Mouse (Mus musculus) hindbrain, embryonic 11.5 days (tissue): ENCODE results near the gene Zfhx2. TPM values are rescaled to one million over a fixed set of nuclear protein-coding genes. Genes with fewer than 3 reads are reported as not detected.

ENCODE experiments used
- ATAC-seq: fragments of 200-750 bp; cut with Nextera tagmentation; 2 replicates; pipeline ENCODE4 v1.8.0; 2017; ENCODE audit warnings: mild to moderate bottlenecking, moderate TSS enrichment, moderate library complexity; ENCODE audit not compliant: low FRiP score
- DNase-seq: peaks from one replicate; pipeline ENCODE4 v3.0.0-alpha.2; 2015; ENCODE audit warnings: low spot score
- H3K27ac ChIP-seq: fragments of 300-500 bp; sonication (generic); 2 replicates; pipeline ENCODE4 v1.5.1; 2014; ENCODE audit warnings: mild to moderate bottlenecking, low read depth, low read length
- H3K27me3 ChIP-seq: fragments of 300-500 bp; sonication (generic); 2 replicates; pipeline ENCODE4 v1.6.1; 2014; ENCODE audit warnings: mild to moderate bottlenecking, low read length, moderate library complexity, mixed read lengths; ENCODE audit not compliant: control insufficient read depth, insufficient read depth
- H3K36me3 ChIP-seq: fragments of 300-500 bp; sonication (generic); 2 replicates; pipeline ENCODE4 v1.6.1; 2014; ENCODE audit warnings: mild to moderate bottlenecking, low read length, moderate library complexity, mixed read lengths; ENCODE audit not compliant: control insufficient read depth, insufficient read depth
- H3K4me1 ChIP-seq: fragments of 300-500 bp; sonication (generic); replicated peaks from 2 replicates; pipeline ENCODE4 v1.6.1; 2014; ENCODE audit warnings: low read length, mixed read lengths; ENCODE audit not compliant: control insufficient read depth, insufficient read depth
- H3K4me2 ChIP-seq: fragments of 300-500 bp; sonication (generic); replicated peaks from 2 replicates; pipeline ENCODE4 v1.6.1; 2014; ENCODE audit warnings: mild to moderate bottlenecking, low read depth, low read length
- H3K4me3 ChIP-seq: fragments of 300-500 bp; sonication (generic); 2 replicates; pipeline ENCODE4 v1.5.1; 2014; ENCODE audit warnings: low read depth, low read length
- H3K9ac ChIP-seq: fragments of 300-500 bp; sonication (generic); 2 replicates; pipeline ENCODE4 v1.6.1; 2014; ENCODE audit warnings: low read depth, low read length
- H3K9me3 ChIP-seq: fragments of 300-500 bp; sonication (generic); 2 replicates; pipeline ENCODE4 v1.6.1; 2016; ENCODE audit warnings: low read length; ENCODE audit not compliant: control insufficient read depth
- WGBS: fragments of 180-500 bp; shearing (Covaris S2); extraction: QIAGEN DNeasy Blood & Tissue Kit; methylation state at CpG from one replicate; pipeline ENCODE4 v1.1.7; 2014; 5-methylcytosine and 5-hydroxymethylcytosine counted together
- polyA plus RNA-seq: library from polyadenylated mRNA; unstranded; fragments of >200 nt; fragmentation: Nextera tagmentation; extraction: Ambion mirVana; gene quantifications from 2 replicates; pipeline ENCODE4 v1.2.1, GENCODE M21; 2014

Gene Zfhx2
- polyA plus RNA-seq, result 16.1 and 20.8 TPM in 2 replicates

- Histone ChIP-seq H3K36me3 (no peaks in the 10 kb centered on the region), H3K27ac (peak within 1 kb of the TSS; percentile 73), H3K9ac (peak within 1 kb of the TSS; percentile 94), H3K4me1 (peaks cover 7% of the 10 kb centered on the region; the same call in 1 of the 2 replicates), H3K4me2 (peak within 1 kb of the TSS; percentile 53), H3K27me3 (no peaks in the 10 kb centered on the region), H3K9me3 (no peaks in the 10 kb centered on the region), H3K4me3 (peak within 1 kb of the TSS; percentile 74)
- ATAC-seq (peak; percentile 92), DNase-seq (peak; percentile 96)
- under 1% methylated on average over 34 of the region's 34 CpGs for WGBS
Measured at GRCm38 (mm10) chr14:55092011-55092577, at the start of gene Zfhx2. Gene Zfhx2 (minus strand): TSS chr14:55092324.

- Histone ChIP-seq H3K4me2 (no peak overlapping the region), H3K4me1 (no peaks in the 10 kb centered on the region), H3K36me3 (no peaks in the 10 kb centered on the region), H3K27ac (no peak overlapping the region), H3K9me3 (no peaks in the 10 kb centered on the region), H3K4me3 (no peak overlapping the region), H3K27me3 (no peaks in the 10 kb centered on the region), H3K9ac (no peak overlapping the region)
- DNase-seq (no peak), ATAC-seq (no peak)
- 42% methylated on average over 7 of the region's 7 CpGs for WGBS
Measured at GRCm38 (mm10) chr14:55139313-55139712, 47.2 kb upstream of the Zfhx2 start.

GRCm38 (mm10) chr14:55135676-55136075 lies 43.6 kb upstream of the Zfhx2 start:
- Histone ChIP-seq H3K36me3 (no peaks in the 10 kb centered on the region), H3K4me3 (no peak overlapping the region), H3K4me2 (no peak overlapping the region), H3K9me3 (no peaks in the 10 kb centered on the region), H3K27ac (no peak overlapping the region), H3K4me1 (no peaks in the 10 kb centered on the region), H3K9ac (no peak overlapping the region), H3K27me3 (no peaks in the 10 kb centered on the region)
- WGBS, result 80% methylated on average over 8 of the region's 8 CpGs
- no peak for DNase-seq
- no peak for ATAC-seq

GRCm38 (mm10) chr14:55126521-55126920 lies 34.4 kb upstream of the Zfhx2 start:
- no peak overlapping the region for H3K4me2 ChIP-seq
- H3K4me1 ChIP-seq, result no peaks in the 10 kb centered on the region
- H3K36me3 ChIP-seq, result no peaks in the 10 kb centered on the region
- ATAC-seq, result no peak
- no peak overlapping the region for H3K9ac ChIP-seq
- no peaks in the 10 kb centered on the region for H3K9me3 ChIP-seq
- no peaks in the 10 kb centered on the region for H3K27me3 ChIP-seq
- H3K27ac ChIP-seq, result no peak overlapping the region
- DNase-seq, result no peak
- no peak overlapping the region for H3K4me3 ChIP-seq
- WGBS, result 73% methylated on average over 7 of the region's 7 CpGs

GRCm38 (mm10) chr14:55125711-55126110 lies 33.6 kb upstream of the Zfhx2 start:
- no peaks in the 10 kb centered on the region for H3K4me1 ChIP-seq
- no peak overlapping the region for H3K9ac ChIP-seq
- H3K27ac ChIP-seq, result no peak overlapping the region
- no peak for ATAC-seq
- no peaks in the 10 kb centered on the region for H3K9me3 ChIP-seq
- no peak overlapping the region for H3K4me2 ChIP-seq
- DNase-seq, result no peak
- WGBS, result 85% methylated on average over 5 of the region's 5 CpGs
- no peaks in the 10 kb centered on the region for H3K27me3 ChIP-seq
- H3K4me3 ChIP-seq, result no peak overlapping the region
- no peaks in the 10 kb centered on the region for H3K36me3 ChIP-seq

GRCm38 (mm10) chr14:55122359-55122758 lies 30.2 kb upstream of the Zfhx2 start:
- H3K27me3 ChIP-seq, result 0 out of 2 replicates have a peak, but pooled peaks cover under 1% of the 10 kb centered on the region
- H3K4me2 ChIP-seq, result no peak overlapping the region
- no peak overlapping the region for H3K4me3 ChIP-seq
- no peak overlapping the region for H3K27ac ChIP-seq
- WGBS, result 59% methylated on average over 8 of the region's 8 CpGs
- no peak overlapping the region for H3K9ac ChIP-seq
- no peaks in the 10 kb centered on the region for H3K36me3 ChIP-seq
- no peaks in the 10 kb centered on the region for H3K9me3 ChIP-seq
- ATAC-seq, result no peak
- no peaks in the 10 kb centered on the region for H3K4me1 ChIP-seq
- DNase-seq, result no peak

- peak; percentile 78; the same call in 1 of the 2 replicates for ATAC-seq
- H3K4me2 ChIP-seq, result peak overlapping the region; percentile 7; the same call in 1 of the 2 replicates
Measured at GRCm38 (mm10) chr14:55121947-55122346, 29.8 kb upstream of the Zfhx2 start.

GRCm38 (mm10) chr14:55119421-55120134 lies 27.5 kb upstream of the Zfhx2 start:
- Histone ChIP-seq H3K4me2 (no peak overlapping the region), H3K27me3 (peaks cover 22% of the 10 kb centered on the region), H3K9me3 (no peaks in the 10 kb centered on the region), H3K9ac (no peak overlapping the region), H3K4me3 (no peak overlapping the region), H3K4me1 (peaks cover 6% of the 10 kb centered on the region; the same call in 1 of the 2 replicates), H3K36me3 (no peaks in the 10 kb centered on the region), H3K27ac (no peak overlapping the region)
- ATAC-seq, result no peak
- DNase-seq, result no peak
- WGBS, result 69% methylated on average over 4 of the region's 4 CpGs

More at GRCm38 (mm10) chr14:55121947-55122346, 29.8 kb upstream of the Zfhx2 start:
- peak; percentile 81 for DNase-seq
- no peak overlapping the region for H3K27ac ChIP-seq
- no peaks in the 10 kb centered on the region for H3K4me1 ChIP-seq
- H3K27me3 ChIP-seq, result peaks cover 5% of the 10 kb centered on the region; the same call in 1 of the 2 replicates
- H3K9ac ChIP-seq, result no peak overlapping the region
- WGBS, result 12% methylated on average over 5 of the region's 5 CpGs
- no peak overlapping the region for H3K4me3 ChIP-seq
- no peaks in the 10 kb centered on the region for H3K36me3 ChIP-seq
- H3K9me3 ChIP-seq, result no peaks in the 10 kb centered on the region

- peaks cover 8% of the 10 kb centered on the region; the same call in 1 of the 2 replicates for H3K4me1 ChIP-seq
- H3K36me3 ChIP-seq, result no peaks in the 10 kb centered on the region
- no peak overlapping the region for H3K4me3 ChIP-seq
- ATAC-seq (no peak), DNase-seq (no peak)
- no peak overlapping the region for H3K9ac ChIP-seq
- no peaks in the 10 kb centered on the region for H3K9me3 ChIP-seq
- H3K27me3 ChIP-seq, result peaks cover 28% of the 10 kb centered on the region
- 88% methylated on average over 4 of the region's 4 CpGs for WGBS
- H3K27ac ChIP-seq, result no peak overlapping the region
- H3K4me2 ChIP-seq, result no peak overlapping the region
Measured at GRCm38 (mm10) chr14:55118852-55119251, 26.7 kb upstream of the Zfhx2 start.
